Mouse (Mus musculus) embryo, embryonic 9.5 days (tissue): ENCODE measurements at regions not wholly inside any gene's neighbourhood (a gene's known extent, or its start where the extent isn't known, plus 50 kb on each side); places are given as distances from the start of the nearest gene placed in this dataset.

Experiments used
- DNase-seq: peaks from one replicate; pipeline ENCODE4 v3.0.0-alpha.2; 2017; ENCODE audit errors: extremely low spot score

- DNase-seq: no peak
Observed at GRCm38 (mm10) chr2:71690277-71691161, 54.9 kb upstream of the Itga6 start.

GRCm38 (mm10) chr2:71694758-71695310 lies 50.6 kb upstream of the Itga6 start:
- no peak for DNase-seq
